Mouse (Mus musculus) mouse trophoblast stem cell (cell line): ENCODE results near the gene Larp1b.

Experiments used
- in situ Hi-C, 2 experiments: fragments of 300-500 bp; cut with MseI, MboI; formaldehyde crosslinking; loops; 2 replicates in 1 of 2; 3 replicates in 1 of 2; pipeline ENCODE4 v1.15.1; 2025

Gene Larp1b

GRCm38 (mm10) chr3:41082885-41083789 lies 133.5 kb downstream of the Larp1b start, which contains the start of gene Pgrmc2:
Gene Pgrmc2, minus strand, starts transcription at chr3:41083046.
- in situ Hi-C loops = no loop called here

GRCm38 (mm10) chr3:41083790-41084112 lies 134.1 kb downstream of the Larp1b start:
- in situ Hi-C loops = no loop called here

GRCm38 (mm10) chr3:41084421-41084820 lies 134.8 kb downstream of the Larp1b start:
- in situ Hi-C loops = no loop called here

- in situ Hi-C loops = no loop called here
These were observed 137.4 kb downstream of the Larp1b start for GRCm38 (mm10) chr3:41087071-41087470.
